Mouse (Mus musculus): ENCODE data around the gene 4933411K16Rik. TPM values are rescaled to one million over a fixed set of nuclear protein-coding genes. Genes with fewer than 3 reads are reported as not detected.

The 4933411K16Rik gene
- polyA plus RNA-seq, 1 experiment from 2014 or later, result not detected

DNA sequence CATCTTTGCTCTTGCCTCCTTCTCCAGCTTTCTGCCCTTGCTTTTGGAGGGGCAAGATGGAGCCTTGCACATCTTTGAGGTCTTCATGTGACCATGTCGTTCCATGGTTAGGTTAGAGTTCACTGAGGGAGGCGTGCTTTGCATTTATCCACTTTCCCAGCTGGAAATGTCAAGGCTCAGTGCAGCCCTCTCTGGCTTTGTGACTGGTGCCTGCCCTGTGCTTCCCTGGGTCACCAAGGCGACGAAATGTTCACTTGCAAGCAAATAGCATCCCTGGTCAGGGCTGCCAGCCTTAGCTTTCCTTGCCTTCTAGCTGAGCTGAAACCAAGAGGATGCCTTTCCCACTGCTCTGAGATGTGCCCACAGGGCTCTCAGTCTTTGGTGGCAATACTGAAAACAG is 41.6 kb upstream of the 4933411K16Rik start:
- ATAC-seq (ENCODE audit: low FRiP score, low TSS enrichment), result no peak
- Histone ChIP-seq H3K36me3 (ENCODE audit: control insufficient read depth, insufficient read depth, low read length) (no peaks in the 10 kb centered on the region), H3K4me2 (replicated peaks; ENCODE audit: low read depth) (no peak overlapping the region), H3K9me3 (ENCODE audit: control insufficient read depth, low read length) (no peaks in the 10 kb centered on the region), H3K27me3 (ENCODE audit: control insufficient read depth, insufficient read depth, low read length) (no peaks in the 10 kb centered on the region), H3K4me1 (replicated peaks; ENCODE audit: control insufficient read depth, insufficient read depth) (no peaks in the 10 kb centered on the region), H3K27ac (replicated peaks) (no peak overlapping the region), H3K4me3 (ENCODE audit: low read depth, low read length) (no peak overlapping the region), H3K9ac (ENCODE audit: low read length) (no peak overlapping the region)
- no peak for DNase-seq (ENCODE audit: low spot score)
- TF ChIP-seq CTCF (IDR thresholded peaks at IDR 0.05; ENCODE audit: low read depth), result no peak
- no peak for TF ChIP-seq EP300 (optimal IDR thresholded peaks at IDR 0.05)
- WGBS, result 64% methylated on average over 4 of the region's 4 CpGs

DNA sequence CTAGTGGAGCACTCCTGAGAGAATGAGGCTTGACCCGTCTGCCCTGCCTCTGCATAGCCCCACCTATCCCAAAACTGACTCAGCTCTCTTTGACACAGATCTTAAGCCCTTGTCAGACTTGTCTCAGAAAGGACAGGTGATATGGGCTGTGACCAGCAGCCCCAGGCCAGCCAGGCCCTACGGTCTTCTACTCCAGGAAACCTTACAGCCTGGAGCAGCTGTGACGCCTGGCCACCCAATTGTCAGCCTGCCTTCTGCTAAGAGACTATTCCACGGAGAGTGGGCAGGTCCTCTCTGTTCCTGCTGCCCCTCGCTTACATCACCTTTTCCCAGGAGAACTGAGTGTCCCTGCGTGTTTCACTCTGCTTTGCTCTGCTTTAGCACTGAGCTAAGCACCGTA is 40.9 kb upstream of the 4933411K16Rik start:
- ATAC-seq (ENCODE audit: low FRiP score, low TSS enrichment), result 0 out of 2 replicates have a peak, but pooled peaks have one; percentile 41
- 76% methylated on average over 7 of the region's 7 CpGs for WGBS

DNA sequence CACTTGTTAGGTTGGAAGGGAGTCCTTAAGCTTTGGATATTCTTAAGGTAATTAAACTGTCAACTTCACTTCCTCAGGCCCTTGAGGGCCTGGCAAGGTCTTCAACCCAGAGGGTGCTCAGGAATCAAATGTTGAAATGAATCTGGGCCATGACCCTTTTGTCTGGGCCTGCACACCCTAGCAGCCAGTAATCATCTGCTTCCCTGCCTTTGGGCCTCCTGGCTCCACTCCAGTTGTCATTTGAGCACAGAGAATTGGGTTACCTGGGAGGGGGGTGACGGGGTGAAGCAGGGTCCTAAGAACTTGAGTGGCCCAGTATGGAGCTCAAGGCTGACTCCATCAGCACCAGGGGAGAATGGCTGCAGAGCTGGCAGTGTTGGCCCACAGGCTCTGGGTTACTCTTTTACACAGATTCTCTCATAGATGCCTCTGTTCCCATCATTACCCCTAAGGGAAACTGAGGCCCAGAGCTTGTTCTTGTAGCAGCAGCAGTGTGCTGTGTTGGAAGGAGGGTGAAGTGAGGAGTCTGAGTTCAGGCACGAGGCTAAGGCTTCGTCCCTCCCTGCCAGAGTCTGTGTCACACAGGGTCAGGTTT is 37.7 kb upstream of the 4933411K16Rik start:
- no peak for TF ChIP-seq EP300 (optimal IDR thresholded peaks at IDR 0.05)
- TF ChIP-seq CTCF (IDR thresholded peaks at IDR 0.05; ENCODE audit: low read depth), result no peak
- no peak for ATAC-seq (ENCODE audit: low FRiP score, low TSS enrichment)

More for the DNA sequence above, 40.9 kb upstream of the 4933411K16Rik start:
- Histone ChIP-seq H3K4me3 (ENCODE audit: low read depth, low read length) (no peak overlapping the region), H3K36me3 (ENCODE audit: control insufficient read depth, insufficient read depth, low read length) (no peaks in the 10 kb centered on the region), H3K4me2 (replicated peaks; ENCODE audit: low read depth) (no peak overlapping the region), H3K27ac (replicated peaks) (0 out of 2 replicates have a peak overlapping the region, but pooled peaks have one; percentile 25), H3K9ac (ENCODE audit: low read length) (no peak overlapping the region), H3K27me3 (ENCODE audit: control insufficient read depth, insufficient read depth, low read length) (no peaks in the 10 kb centered on the region), H3K4me1 (replicated peaks; ENCODE audit: control insufficient read depth, insufficient read depth) (no peaks in the 10 kb centered on the region), H3K9me3 (ENCODE audit: control insufficient read depth, low read length) (no peaks in the 10 kb centered on the region)
- no peak for DNase-seq (ENCODE audit: low spot score)
- TF ChIP-seq CTCF (IDR thresholded peaks at IDR 0.05; ENCODE audit: low read depth) (no peak), EP300 (optimal IDR thresholded peaks at IDR 0.05) (no peak)

DNA sequence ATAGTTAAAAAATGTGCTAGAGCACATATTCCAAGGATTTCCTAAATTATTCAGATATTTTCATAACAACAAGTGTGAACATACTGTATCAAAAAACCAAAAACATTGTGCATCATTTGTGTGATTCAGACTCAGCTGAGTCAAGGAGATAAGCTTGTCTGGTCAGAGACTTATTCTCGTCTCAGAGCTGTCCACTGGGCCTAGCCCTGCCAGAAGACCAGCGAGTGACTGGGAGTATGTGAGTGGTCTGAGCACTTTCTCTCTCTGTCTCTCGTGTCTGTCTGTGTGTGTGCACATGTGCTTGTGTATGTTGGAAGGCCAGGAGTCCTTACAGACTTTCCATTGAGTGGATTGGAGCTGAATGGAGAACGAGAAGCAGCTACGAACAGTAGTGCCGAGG is 37.0 kb upstream of the 4933411K16Rik start:
- no peaks in the 10 kb centered on the region for H3K9me3 ChIP-seq (ENCODE audit: control insufficient read depth, low read length)
- H3K4me1 ChIP-seq (replicated peaks; ENCODE audit: control insufficient read depth, insufficient read depth), result peaks cover 12% of the 10 kb centered on the region
- H3K27me3 ChIP-seq (ENCODE audit: control insufficient read depth, insufficient read depth, low read length), result no peaks in the 10 kb centered on the region
- no peak overlapping the region for H3K27ac ChIP-seq (replicated peaks)
- no peak overlapping the region for H3K4me2 ChIP-seq (replicated peaks; ENCODE audit: low read depth)
- DNase-seq (ENCODE audit: low spot score), result no peak
- H3K36me3 ChIP-seq (ENCODE audit: control insufficient read depth, insufficient read depth, low read length), result no peaks in the 10 kb centered on the region
- ATAC-seq (ENCODE audit: low FRiP score, low TSS enrichment), result no peak
- TF ChIP-seq CTCF (IDR thresholded peaks at IDR 0.05; ENCODE audit: low read depth), result no peak
- no peak overlapping the region for H3K9ac ChIP-seq (ENCODE audit: low read length)
- WGBS, result 79% methylated on average over 6 of the region's 6 CpGs
- H3K4me3 ChIP-seq (ENCODE audit: low read depth, low read length), result no peak overlapping the region

More for the DNA sequence above, 37.7 kb upstream of the 4933411K16Rik start:
- H3K27ac ChIP-seq (replicated peaks), result no peak overlapping the region
- H3K9me3 ChIP-seq (ENCODE audit: control insufficient read depth, low read length), result no peaks in the 10 kb centered on the region
- 87% methylated on average over 3 of the region's 3 CpGs for WGBS
- no peaks in the 10 kb centered on the region for H3K27me3 ChIP-seq (ENCODE audit: control insufficient read depth, insufficient read depth, low read length)
- H3K4me2 ChIP-seq (replicated peaks; ENCODE audit: low read depth), result no peak overlapping the region
- H3K4me1 ChIP-seq (replicated peaks; ENCODE audit: control insufficient read depth, insufficient read depth), result peaks cover 12% of the 10 kb centered on the region
- H3K9ac ChIP-seq (ENCODE audit: low read length), result no peak overlapping the region
- H3K36me3 ChIP-seq (ENCODE audit: control insufficient read depth, insufficient read depth, low read length), result no peaks in the 10 kb centered on the region
- H3K4me3 ChIP-seq (ENCODE audit: low read depth, low read length), result no peak overlapping the region
- no peak for DNase-seq (ENCODE audit: low spot score)

DNA sequence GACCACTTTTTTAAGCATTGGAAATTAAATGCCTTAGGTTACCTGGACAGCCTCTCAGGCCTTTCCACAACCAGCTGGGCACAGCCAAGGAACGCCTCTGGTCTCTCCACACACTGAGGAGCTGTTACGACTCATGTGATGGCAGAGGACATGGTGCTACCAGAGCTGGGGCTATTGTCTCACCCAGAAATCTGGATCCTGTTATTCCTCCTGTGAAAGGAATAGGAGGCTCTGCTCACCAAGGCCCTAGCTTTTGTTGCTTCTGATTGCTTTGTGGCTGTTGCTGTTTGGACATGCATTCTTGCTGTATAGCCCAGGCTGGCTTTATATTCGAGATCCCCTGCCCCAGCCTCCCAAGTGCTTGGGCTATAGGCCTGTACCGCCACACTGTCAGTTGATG is 35.8 kb upstream of the 4933411K16Rik start:
- Histone ChIP-seq H3K36me3 (ENCODE audit: control insufficient read depth, insufficient read depth, low read length) (no peaks in the 10 kb centered on the region), H3K4me1 (replicated peaks; ENCODE audit: control insufficient read depth, insufficient read depth) (peaks cover 12% of the 10 kb centered on the region), H3K27me3 (ENCODE audit: control insufficient read depth, insufficient read depth, low read length) (no peaks in the 10 kb centered on the region), H3K9ac (ENCODE audit: low read length) (no peak overlapping the region), H3K9me3 (ENCODE audit: control insufficient read depth, low read length) (no peaks in the 10 kb centered on the region), H3K27ac (replicated peaks) (peak overlapping the region; percentile 89), H3K4me2 (replicated peaks; ENCODE audit: low read depth) (no peak overlapping the region), H3K4me3 (ENCODE audit: low read depth, low read length) (no peak overlapping the region)
- DNase-seq (ENCODE audit: low spot score) (no peak), ATAC-seq (ENCODE audit: low FRiP score, low TSS enrichment) (no peak)
- no peak for TF ChIP-seq CTCF (IDR thresholded peaks at IDR 0.05; ENCODE audit: low read depth)
- 68% methylated on average over 4 of the region's 4 CpGs for WGBS

DNA sequence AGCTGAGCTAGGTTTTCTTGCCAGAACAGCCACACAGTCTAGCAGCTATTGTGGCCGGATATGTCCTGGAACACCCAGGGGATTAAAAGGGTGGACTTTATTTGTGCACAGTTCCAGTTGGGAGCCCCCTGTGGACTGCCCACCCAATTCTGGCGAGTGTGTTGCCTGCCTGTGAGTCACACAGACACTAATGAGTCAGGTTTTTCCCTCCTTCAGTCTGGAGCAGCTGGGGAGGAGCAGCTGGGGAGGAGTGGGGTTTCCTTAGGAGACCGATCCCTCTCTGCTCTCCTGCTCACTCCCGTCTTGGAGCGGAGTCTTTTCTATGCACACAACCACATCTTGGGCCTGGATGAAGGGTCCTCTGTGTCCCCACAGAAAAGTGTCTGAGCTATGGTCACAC is 35.2 kb upstream of the 4933411K16Rik start:
- peaks cover 12% of the 10 kb centered on the region for H3K4me1 ChIP-seq (replicated peaks; ENCODE audit: control insufficient read depth, insufficient read depth)
- no peak overlapping the region; the same call in 1 of the 2 replicates for H3K9ac ChIP-seq (ENCODE audit: low read length)
- no peaks in the 10 kb centered on the region for H3K36me3 ChIP-seq (ENCODE audit: control insufficient read depth, insufficient read depth, low read length)
- no peaks in the 10 kb centered on the region for H3K27me3 ChIP-seq (ENCODE audit: control insufficient read depth, insufficient read depth, low read length)
- no peaks in the 10 kb centered on the region for H3K9me3 ChIP-seq (ENCODE audit: control insufficient read depth, low read length)
- ATAC-seq (ENCODE audit: low FRiP score, low TSS enrichment) (peak; percentile 58), DNase-seq (ENCODE audit: low spot score) (no peak)
- no peak overlapping the region for H3K4me3 ChIP-seq (ENCODE audit: low read depth, low read length)
- 46% methylated on average over 5 of the region's 5 CpGs for WGBS
- H3K4me2 ChIP-seq (replicated peaks; ENCODE audit: low read depth), result no peak overlapping the region
- 0 out of 2 replicates have a peak, but pooled peaks have one; percentile 3 for TF ChIP-seq CTCF (IDR thresholded peaks at IDR 0.05; ENCODE audit: low read depth)
- no peak for TF ChIP-seq EP300 (optimal IDR thresholded peaks at IDR 0.05)
- peak overlapping the region; percentile 89 for H3K27ac ChIP-seq (replicated peaks)

Data from stomach, postnatal 0 days (tissue).